Mouse (Mus musculus): ENCODE data around the gene Tgm4.

Tgm4 gene

GRCm38 (mm10) chr9:123034426-123034825, at the start of gene Tgm4:
TSS of gene Tgm4 (plus strand) at chr9:123034726.
- DNase-seq (ENCODE audit: low spot score): no peak

GRCm38 (mm10) chr9:122998406-122999192, 35.9 kb upstream of the Tgm4 start:
- DNase-seq (ENCODE audit: low spot score): no peak

GRCm38 (mm10) chr9:122999193-122999586, 35.3 kb upstream of the Tgm4 start:
- no peak for DNase-seq (ENCODE audit: low spot score)

- DNase-seq (ENCODE audit: low spot score): no peak
Measured at GRCm38 (mm10) chr9:123004718-123005117, 29.8 kb upstream of the Tgm4 start.

GRCm38 (mm10) chr9:123006071-123006470, 28.5 kb upstream of the Tgm4 start:
- no peak for DNase-seq (ENCODE audit: low spot score)

GRCm38 (mm10) chr9:123020995-123021631, 13.4 kb upstream of the Tgm4 start, which contains the start of gene Tmem42:
TSS of gene Tmem42 (plus strand) at chr9:123021326.
- DNase-seq (ENCODE audit: low spot score): peak; percentile 72

GRCm38 (mm10) chr9:123021636-123022379, 12.7 kb upstream of the Tgm4 start:
- DNase-seq (ENCODE audit: low spot score): peak; percentile 16

- DNase-seq (ENCODE audit: low spot score): no peak
Measured at GRCm38 (mm10) chr9:123024201-123024600, 10.3 kb upstream of the Tgm4 start.

- no peak for DNase-seq (ENCODE audit: low spot score)
Measured at GRCm38 (mm10) chr9:123031496-123032246, 2.9 kb upstream of the Tgm4 start.

GRCm38 (mm10) chr9:123047665-123048064, 13.1 kb downstream of the Tgm4 start:
- DNase-seq (ENCODE audit: low spot score): no peak

- no peak for DNase-seq (ENCODE audit: low spot score)
Measured at GRCm38 (mm10) chr9:123058724-123059292, 24.3 kb downstream of the Tgm4 start.

GRCm38 (mm10) chr9:123060172-123060571, 25.6 kb downstream of the Tgm4 start:
- DNase-seq (ENCODE audit: low spot score): no peak

GRCm38 (mm10) chr9:123079149-123079548, 44.6 kb downstream of the Tgm4 start:
- no peak for DNase-seq (ENCODE audit: low spot score)

GRCm38 (mm10) chr9:123080355-123080754, 45.8 kb downstream of the Tgm4 start:
- DNase-seq (ENCODE audit: low spot score): no peak

GRCm38 (mm10) chr9:123080796-123081195, 46.3 kb downstream of the Tgm4 start:
- no peak for DNase-seq (ENCODE audit: low spot score)

- DNase-seq (ENCODE audit: low spot score): no peak
Measured at GRCm38 (mm10) chr9:123085373-123085772, 50.8 kb downstream of the Tgm4 start.

- DNase-seq (ENCODE audit: low spot score): no peak
Measured at GRCm38 (mm10) chr9:123087558-123087957, 53.0 kb downstream of the Tgm4 start.

- no peak for DNase-seq (ENCODE audit: low spot score)
Measured at GRCm38 (mm10) chr9:123090844-123091243, 56.3 kb downstream of the Tgm4 start.

GRCm38 (mm10) chr9:123099631-123100455, 65.3 kb downstream of the Tgm4 start:
- no peak for DNase-seq (ENCODE audit: low spot score)

- DNase-seq (ENCODE audit: low spot score): no peak
Measured at GRCm38 (mm10) chr9:123103425-123103824, 68.9 kb downstream of the Tgm4 start.

- DNase-seq (ENCODE audit: low spot score): no peak
Measured at GRCm38 (mm10) chr9:123104362-123104761, 69.8 kb downstream of the Tgm4 start.

Data from ovary, postnatal 10 days (tissue).